Mouse (Mus musculus): Measurements from ENCODE around the gene Hpse2. TPM values are rescaled to one million over a fixed set of nuclear protein-coding genes. Genes with fewer than 3 reads are reported as not detected.

The Hpse2 gene
- polyA plus RNA-seq, 1 experiment, result not detected

- Histone ChIP-seq H3K36me3 (ENCODE audit: control insufficient read depth, insufficient read depth) (no peaks in the 10 kb centered on the region), H3K27me3 (ENCODE audit: control insufficient read depth, insufficient read depth, insufficient read length) (no peaks in the 10 kb centered on the region), H3K79me2 (ENCODE audit: control insufficient read depth, insufficient read depth) (no peaks in the 10 kb centered on the region), H3K4me3 (no peak overlapping the region), H3K4me2 (ENCODE audit: low read depth) (no peak overlapping the region), H3ac (ENCODE audit: control insufficient read depth, insufficient read length) (no peak overlapping the region)
- no peak for TF ChIP-seq CEBPB (IDR thresholded peaks at IDR 0.05; ENCODE audit: insufficient read depth, poor library complexity, severe bottlenecking)
- TF ChIP-seq POLR2AphosphoS2 (IDR thresholded peaks at IDR 0.05; ENCODE audit: insufficient read length, low read depth), result no peak
- TF ChIP-seq MYOD1 (IDR thresholded peaks at IDR 0.05; ENCODE audit: control insufficient read depth in 1 of 3, insufficient read length in 2 of 3, low read depth in 2 of 3), result no peak
- TF ChIP-seq USF1 (IDR thresholded peaks at IDR 0.05; ENCODE audit: low read depth), result no peak
- no peak for TF ChIP-seq MYOG (IDR thresholded peaks at IDR 0.05; ENCODE audit: control insufficient read depth in 1 of 3, insufficient read depth in 1 of 3, insufficient read length in 2 of 3, low read depth in 2 of 3)
- TF ChIP-seq REST (IDR thresholded peaks at IDR 0.05; ENCODE audit: insufficient read depth, insufficient read length), result no peak
- TF ChIP-seq MAX (IDR thresholded peaks at IDR 0.05; ENCODE audit: low read depth), result no peak
- TF ChIP-seq TCF12 (IDR thresholded peaks at IDR 0.05; ENCODE audit: insufficient read depth, poor library complexity, severe bottlenecking), result no peak
- no peak for TF ChIP-seq POLR2A (IDR thresholded peaks at IDR 0.05; ENCODE audit: insufficient read length, low read depth)
- TF ChIP-seq SRF (IDR thresholded peaks at IDR 0.05; ENCODE audit: control insufficient read depth, insufficient read length, low read depth), result no peak
- no peak for TF ChIP-seq E2F4 (IDR thresholded peaks at IDR 0.05; ENCODE audit: insufficient read depth)
- TF ChIP-seq TCF3 (IDR thresholded peaks at IDR 0.05; ENCODE audit: insufficient read length, low read depth), result no peak
Measured at GRCm38 (mm10) chr19:42857096-42857495, 531.1 kb downstream of the Hpse2 start.

GRCm38 (mm10) chr19:42855649-42856048 lies 532.5 kb downstream of the Hpse2 start:
- no peaks in the 10 kb centered on the region for H3K36me3 ChIP-seq (ENCODE audit: control insufficient read depth, insufficient read depth)
- no peak overlapping the region for H3ac ChIP-seq (ENCODE audit: control insufficient read depth, insufficient read length)
- H3K4me2 ChIP-seq (ENCODE audit: low read depth), result no peak overlapping the region
- TF ChIP-seq USF1 (IDR thresholded peaks at IDR 0.05; ENCODE audit: low read depth), result no peak
- no peak for TF ChIP-seq REST (IDR thresholded peaks at IDR 0.05; ENCODE audit: insufficient read depth, insufficient read length)
- no peak for TF ChIP-seq POLR2A (IDR thresholded peaks at IDR 0.05; ENCODE audit: insufficient read length, low read depth)
- TF ChIP-seq CEBPB (IDR thresholded peaks at IDR 0.05; ENCODE audit: insufficient read depth, poor library complexity, severe bottlenecking), result no peak
- TF ChIP-seq MAX (IDR thresholded peaks at IDR 0.05; ENCODE audit: low read depth), result no peak
- no peak for TF ChIP-seq TCF3 (IDR thresholded peaks at IDR 0.05; ENCODE audit: insufficient read length, low read depth)
- H3K27me3 ChIP-seq (ENCODE audit: control insufficient read depth, insufficient read depth, insufficient read length), result no peaks in the 10 kb centered on the region
- no peaks in the 10 kb centered on the region for H3K79me2 ChIP-seq (ENCODE audit: control insufficient read depth, insufficient read depth)
- H3K4me3 ChIP-seq, result no peak overlapping the region

GRCm38 (mm10) chr19:42850444-42850843 lies 537.7 kb downstream of the Hpse2 start:
- Histone ChIP-seq H3K27me3 (ENCODE audit: control insufficient read depth, insufficient read depth, insufficient read length) (no peaks in the 10 kb centered on the region), H3K4me2 (ENCODE audit: low read depth) (no peak overlapping the region), H3K4me3 (no peak overlapping the region), H3K79me2 (ENCODE audit: control insufficient read depth, insufficient read depth) (no peaks in the 10 kb centered on the region), H3K36me3 (ENCODE audit: control insufficient read depth, insufficient read depth) (no peaks in the 10 kb centered on the region), H3ac (ENCODE audit: control insufficient read depth, insufficient read length) (no peak overlapping the region)
- TF ChIP-seq MAX (IDR thresholded peaks at IDR 0.05; ENCODE audit: low read depth) (no peak), CEBPB (IDR thresholded peaks at IDR 0.05; ENCODE audit: insufficient read depth, poor library complexity, severe bottlenecking) (no peak), TCF3 (IDR thresholded peaks at IDR 0.05; ENCODE audit: insufficient read length, low read depth) (no peak), MYOD1 (IDR thresholded peaks at IDR 0.05; ENCODE audit: control insufficient read depth in 1 of 3, insufficient read length in 2 of 3, low read depth in 2 of 3) (no peak), E2F4 (IDR thresholded peaks at IDR 0.05; ENCODE audit: insufficient read depth) (no peak), REST (IDR thresholded peaks at IDR 0.05; ENCODE audit: insufficient read depth, insufficient read length) (no peak), USF1 (IDR thresholded peaks at IDR 0.05; ENCODE audit: low read depth) (no peak), MYOG (IDR thresholded peaks at IDR 0.05; ENCODE audit: control insufficient read depth in 1 of 3, insufficient read depth in 1 of 3, insufficient read length in 2 of 3, low read depth in 2 of 3) (no peak), SRF (IDR thresholded peaks at IDR 0.05; ENCODE audit: control insufficient read depth, insufficient read length, low read depth) (no peak), POLR2A (IDR thresholded peaks at IDR 0.05; ENCODE audit: insufficient read length, low read depth) (no peak), TCF12 (IDR thresholded peaks at IDR 0.05; ENCODE audit: insufficient read depth, poor library complexity, severe bottlenecking) (no peak), POLR2AphosphoS2 (IDR thresholded peaks at IDR 0.05; ENCODE audit: insufficient read length, low read depth) (no peak)

DNA sequence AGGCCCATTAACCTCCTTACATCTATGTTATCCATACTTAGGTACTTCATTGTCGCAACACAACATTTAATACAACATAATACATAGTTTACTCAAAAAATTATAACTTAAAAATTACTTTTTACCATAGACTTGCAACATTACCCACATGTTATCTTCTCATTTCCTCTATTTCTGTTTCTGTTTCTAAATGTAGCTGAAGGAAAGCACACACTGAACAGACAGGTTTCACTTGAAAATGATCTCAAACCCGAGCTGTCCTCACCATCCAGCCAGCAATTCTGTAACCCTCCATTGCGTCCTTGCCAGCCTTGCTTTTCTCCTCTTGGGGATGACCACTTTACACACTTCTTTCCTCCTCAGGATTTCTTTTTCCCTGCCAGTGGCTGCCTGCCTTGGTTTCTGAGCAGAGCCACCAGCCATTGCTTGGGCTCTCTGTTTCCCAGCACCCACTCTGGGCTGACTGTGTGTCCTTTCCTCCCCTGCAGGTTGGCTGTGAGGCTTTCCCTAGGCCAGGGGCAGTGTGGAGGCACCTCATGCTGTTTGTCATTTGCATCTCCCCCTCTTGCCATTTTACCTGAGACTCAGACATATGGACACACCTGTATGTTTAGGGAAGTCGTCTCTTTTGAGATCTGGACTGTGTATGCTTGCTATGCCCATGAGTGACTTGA lies 548.4 kb downstream of the Hpse2 start:
- no peak overlapping the region for H3ac ChIP-seq (ENCODE audit: control insufficient read depth, insufficient read length)
- H3K4me2 ChIP-seq (ENCODE audit: low read depth), result no peak overlapping the region
- no peak for TF ChIP-seq MYOG (IDR thresholded peaks at IDR 0.05; ENCODE audit: control insufficient read depth in 1 of 3, insufficient read depth in 1 of 3, insufficient read length in 2 of 3, low read depth in 2 of 3)
- no peak for TF ChIP-seq E2F4 (IDR thresholded peaks at IDR 0.05; ENCODE audit: insufficient read depth)
- no peak for TF ChIP-seq SRF (IDR thresholded peaks at IDR 0.05; ENCODE audit: control insufficient read depth, insufficient read length, low read depth)
- no peak for TF ChIP-seq POLR2A (IDR thresholded peaks at IDR 0.05; ENCODE audit: insufficient read length, low read depth)
- no peak for TF ChIP-seq TCF3 (IDR thresholded peaks at IDR 0.05; ENCODE audit: insufficient read length, low read depth)
- no peak for TF ChIP-seq POLR2AphosphoS2 (IDR thresholded peaks at IDR 0.05; ENCODE audit: insufficient read length, low read depth)
- H3K27me3 ChIP-seq (ENCODE audit: control insufficient read depth, insufficient read depth, insufficient read length), result no peaks in the 10 kb centered on the region
- no peaks in the 10 kb centered on the region for H3K36me3 ChIP-seq (ENCODE audit: control insufficient read depth, insufficient read depth)
- H3K4me3 ChIP-seq, result no peak overlapping the region
- H3K79me2 ChIP-seq (ENCODE audit: control insufficient read depth, insufficient read depth), result no peaks in the 10 kb centered on the region

DNA sequence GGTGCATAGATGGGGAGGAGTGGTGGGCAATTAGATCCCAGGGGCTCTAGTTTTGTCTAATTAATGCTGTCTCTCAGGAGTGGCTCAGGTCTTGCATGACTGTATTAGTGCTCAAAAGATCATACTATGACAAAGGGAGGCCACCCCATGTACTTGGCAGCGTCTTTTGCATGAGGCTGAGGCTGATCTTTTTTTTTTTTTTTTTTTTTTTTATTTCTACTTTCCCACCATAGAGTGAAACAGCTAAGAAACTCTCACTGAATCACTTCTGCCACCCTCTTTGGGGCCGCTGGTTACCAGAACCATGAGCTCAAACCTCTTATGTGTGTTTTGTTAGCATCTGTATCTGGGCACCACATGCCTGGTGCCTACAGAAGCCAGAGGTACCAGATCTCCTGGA lies 549.0 kb downstream of the Hpse2 start:
- no peak overlapping the region for H3K4me3 ChIP-seq
- H3K27me3 ChIP-seq (ENCODE audit: control insufficient read depth, insufficient read depth, insufficient read length), result no peaks in the 10 kb centered on the region
- no peaks in the 10 kb centered on the region for H3K36me3 ChIP-seq (ENCODE audit: control insufficient read depth, insufficient read depth)
- no peak overlapping the region for H3ac ChIP-seq (ENCODE audit: control insufficient read depth, insufficient read length)
- H3K4me2 ChIP-seq (ENCODE audit: low read depth), result no peak overlapping the region
- no peaks in the 10 kb centered on the region for H3K79me2 ChIP-seq (ENCODE audit: control insufficient read depth, insufficient read depth)
- no peak for TF ChIP-seq MYOG (IDR thresholded peaks at IDR 0.05; ENCODE audit: control insufficient read depth in 1 of 3, insufficient read depth in 1 of 3, insufficient read length in 2 of 3, low read depth in 2 of 3)
- no peak for TF ChIP-seq POLR2A (IDR thresholded peaks at IDR 0.05; ENCODE audit: insufficient read length, low read depth)
- TF ChIP-seq E2F4 (IDR thresholded peaks at IDR 0.05; ENCODE audit: insufficient read depth), result no peak
- TF ChIP-seq REST (IDR thresholded peaks at IDR 0.05; ENCODE audit: insufficient read depth, insufficient read length), result no peak
- TF ChIP-seq MYOD1 (IDR thresholded peaks at IDR 0.05; ENCODE audit: control insufficient read depth in 1 of 3, insufficient read length in 2 of 3, low read depth in 2 of 3), result no peak
- no peak for TF ChIP-seq TCF3 (IDR thresholded peaks at IDR 0.05; ENCODE audit: insufficient read length, low read depth)
- no peak for TF ChIP-seq SRF (IDR thresholded peaks at IDR 0.05; ENCODE audit: control insufficient read depth, insufficient read length, low read depth)
- no peak for TF ChIP-seq USF1 (IDR thresholded peaks at IDR 0.05; ENCODE audit: low read depth)
- no peak for TF ChIP-seq MAX (IDR thresholded peaks at IDR 0.05; ENCODE audit: low read depth)
- TF ChIP-seq TCF12 (IDR thresholded peaks at IDR 0.05; ENCODE audit: insufficient read depth, poor library complexity, severe bottlenecking), result no peak
- no peak for TF ChIP-seq CEBPB (IDR thresholded peaks at IDR 0.05; ENCODE audit: insufficient read depth, poor library complexity, severe bottlenecking)
- no peak for TF ChIP-seq POLR2AphosphoS2 (IDR thresholded peaks at IDR 0.05; ENCODE audit: insufficient read length, low read depth)
